Mouse (Mus musculus): Measurements from ENCODE around the gene Eef2kmt.
"Not testable (repeated sequence)": the region's sequence is repeated elsewhere in the genome, so short reads cannot be mapped to it uniquely, and the experiment has no call there.

Gene Eef2kmt

DNA sequence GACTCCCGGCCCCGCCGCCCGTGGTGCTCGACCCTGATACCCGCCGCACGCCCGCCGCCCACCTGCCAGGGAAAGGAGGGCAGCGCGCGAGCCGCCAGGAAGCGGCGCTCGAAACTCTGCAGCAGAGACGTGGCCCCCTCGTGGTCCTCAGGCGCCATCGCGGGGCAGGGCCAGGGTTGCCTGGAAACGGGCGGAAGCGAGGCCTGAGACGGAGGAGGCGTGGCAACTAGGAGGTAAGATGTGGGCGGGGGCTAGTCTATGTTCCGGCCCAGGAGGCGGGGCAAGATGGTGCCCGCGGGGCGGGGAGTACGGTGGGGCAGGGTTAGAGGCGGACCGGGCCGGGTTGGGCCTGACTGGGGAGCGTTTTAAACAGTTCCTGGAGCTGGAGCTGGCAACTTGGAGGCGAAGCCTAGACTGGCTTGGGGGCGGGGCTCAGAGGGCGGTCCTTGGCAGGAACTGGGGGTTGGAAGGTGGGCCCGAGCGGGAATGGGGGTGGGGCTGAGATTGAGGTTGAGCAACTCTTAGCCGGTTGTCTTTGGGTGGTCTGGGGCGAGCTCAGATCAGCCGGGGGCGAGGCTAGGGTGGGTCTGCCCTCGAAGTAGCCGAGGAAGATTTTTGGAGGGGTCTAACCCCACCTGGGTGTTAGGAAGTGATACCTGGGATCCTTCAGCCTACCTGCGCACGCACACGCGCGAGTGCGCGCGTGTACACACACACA lies at the start of gene Eef2kmt:
Gene Eef2kmt (minus strand): TSS at position 205 of the 718 bp plus-strand sequence.
- DNase-seq (ENCODE audit: low read depth, low spot score), result peak; percentile 95

DNA sequence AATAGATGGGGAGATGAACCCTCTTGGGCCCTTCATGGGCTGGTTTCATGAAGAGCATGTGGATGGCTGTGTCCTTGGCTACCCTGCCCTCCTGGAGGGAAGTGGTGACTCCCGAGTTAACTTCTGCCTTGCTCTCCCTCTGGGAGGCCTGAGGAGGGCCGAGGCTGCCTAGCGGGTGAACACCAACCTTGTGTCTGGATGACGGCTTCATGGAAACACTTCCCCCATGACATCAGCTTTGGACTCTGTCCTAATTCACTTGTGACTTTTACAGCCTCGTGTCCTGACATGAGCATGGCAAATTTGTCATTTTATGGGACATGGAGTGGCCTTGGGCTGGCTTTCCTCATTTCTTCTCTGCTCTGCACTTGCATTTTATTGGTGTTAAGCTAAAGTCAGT lies 39.5 kb upstream of the Eef2kmt start:
- no peak for DNase-seq (ENCODE audit: low read depth, low spot score)

DNA sequence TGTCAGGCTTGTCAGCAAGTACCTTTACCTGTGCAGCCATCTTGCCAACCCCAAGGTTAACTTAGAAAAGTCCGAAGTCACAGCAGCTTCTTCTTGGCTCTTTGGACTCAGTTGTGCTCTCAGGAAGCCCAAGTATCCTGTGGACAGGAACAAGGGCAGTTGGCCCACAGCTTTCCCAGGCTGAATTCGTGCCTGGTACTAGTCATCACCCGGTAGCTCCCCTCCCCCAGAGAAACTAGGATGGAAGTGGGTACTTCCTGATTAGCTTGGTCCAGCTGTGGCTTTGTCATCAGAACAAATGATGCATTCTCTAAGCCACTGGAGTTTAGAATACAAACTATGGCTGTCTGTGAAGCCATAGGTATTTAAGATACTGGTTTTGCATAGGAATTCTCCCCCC lies 29.6 kb upstream of the Eef2kmt start:
- no peak for DNase-seq (ENCODE audit: low read depth, low spot score)

DNA sequence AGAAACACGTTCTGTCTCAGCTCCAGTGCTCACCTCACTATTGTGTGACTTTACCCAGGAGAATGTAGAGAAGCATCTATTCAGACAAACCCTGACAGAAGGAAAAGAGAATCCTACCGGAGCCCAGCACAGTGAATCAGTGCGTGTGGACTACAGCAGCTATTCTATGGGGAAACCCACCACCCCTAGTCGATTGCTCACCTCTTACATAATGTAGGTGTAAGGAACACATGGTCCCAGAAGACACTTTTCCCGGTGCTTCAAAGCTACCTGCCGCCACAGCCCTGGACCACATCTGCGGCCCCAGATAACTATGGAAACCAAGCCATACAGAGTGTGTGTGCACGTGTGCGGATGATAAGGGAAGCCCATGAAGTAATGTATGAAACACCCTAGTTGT lies 26.9 kb upstream of the Eef2kmt start:
- no peak for DNase-seq (ENCODE audit: low read depth, low spot score)

DNA sequence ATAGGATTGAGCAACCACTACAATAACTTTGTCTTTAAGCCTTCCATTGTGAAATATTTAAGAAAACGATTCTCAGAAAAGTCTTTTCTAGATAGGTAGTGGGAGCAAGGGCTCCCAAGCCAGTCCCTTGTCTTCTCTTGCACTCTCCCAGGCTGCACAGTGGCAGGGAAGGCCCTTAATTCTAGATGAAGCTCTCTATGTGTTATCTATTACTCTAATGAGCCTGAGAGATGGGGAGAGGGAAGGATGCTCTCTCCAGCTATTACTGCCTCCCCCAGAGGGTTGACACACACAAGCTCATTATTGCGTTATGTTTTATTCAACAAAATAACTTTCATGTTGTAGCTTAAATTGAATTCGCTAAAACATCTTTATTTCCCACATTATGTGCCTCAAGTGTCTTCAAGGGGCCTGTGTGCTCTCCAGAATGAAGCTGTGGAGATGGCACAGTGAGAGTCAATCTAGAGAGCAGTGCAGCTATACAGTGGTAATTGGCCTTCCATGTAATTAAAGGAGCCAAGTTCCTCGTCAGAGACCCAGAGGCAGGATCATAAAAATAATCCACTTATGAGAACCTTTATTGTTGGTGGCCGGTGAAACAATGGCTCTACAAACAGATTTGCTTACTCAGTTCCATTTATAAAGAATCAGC lies 23.9 kb upstream of the Eef2kmt start:
- DNase-seq (ENCODE audit: low read depth, low spot score), result no peak

DNA sequence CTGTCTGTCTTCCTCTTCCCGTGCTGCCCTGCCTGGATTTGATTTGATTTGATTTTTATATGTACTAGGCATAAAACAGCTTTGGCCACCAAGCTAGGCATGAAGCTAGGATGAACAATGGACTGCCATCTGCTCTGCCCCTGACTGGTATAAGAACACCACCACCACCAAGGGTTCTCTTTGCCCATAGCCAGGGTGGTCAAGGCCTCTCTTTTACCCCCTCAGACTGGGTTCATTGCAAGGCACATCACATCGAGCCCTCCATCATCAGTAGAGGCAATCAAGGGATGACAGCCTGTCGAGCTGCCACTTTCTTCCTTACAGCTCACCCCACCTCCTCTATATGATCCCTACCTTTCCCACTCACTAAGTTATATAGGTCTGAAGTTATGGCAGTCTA lies 16.6 kb upstream of the Eef2kmt start:
- no peak for DNase-seq (ENCODE audit: low read depth, low spot score)

DNA sequence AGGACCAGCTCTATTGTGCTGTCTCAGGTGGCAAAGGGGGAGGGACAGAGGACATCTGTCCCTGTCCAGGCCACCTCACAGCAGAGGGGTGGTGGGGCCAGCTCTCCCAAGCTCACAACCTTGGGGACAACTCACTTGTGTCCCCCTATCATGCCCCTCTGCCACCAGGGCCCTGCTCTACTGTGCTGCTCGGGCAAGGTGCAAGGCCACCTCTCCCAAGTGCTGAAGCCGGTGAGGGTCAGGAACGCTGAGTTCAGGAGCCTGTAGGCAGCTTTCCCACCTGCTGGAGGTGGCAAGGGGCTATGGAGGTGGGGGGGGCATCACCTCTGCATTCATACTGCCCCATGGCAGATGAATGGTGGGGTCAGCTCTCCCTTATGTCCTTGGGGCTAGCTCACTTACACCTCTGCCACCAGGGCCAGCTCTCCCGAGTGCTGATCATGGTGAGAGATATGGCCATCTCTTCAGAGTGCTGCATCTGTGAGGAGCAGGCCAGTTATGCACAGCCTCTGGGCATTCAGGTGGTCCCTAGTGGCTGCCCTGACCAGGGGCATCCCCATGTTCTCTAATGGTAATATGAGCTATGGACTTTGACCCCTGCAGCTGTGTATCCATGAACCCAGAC lies 15.7 kb upstream of the Eef2kmt start:
- no peak for DNase-seq (ENCODE audit: low read depth, low spot score)

DNA sequence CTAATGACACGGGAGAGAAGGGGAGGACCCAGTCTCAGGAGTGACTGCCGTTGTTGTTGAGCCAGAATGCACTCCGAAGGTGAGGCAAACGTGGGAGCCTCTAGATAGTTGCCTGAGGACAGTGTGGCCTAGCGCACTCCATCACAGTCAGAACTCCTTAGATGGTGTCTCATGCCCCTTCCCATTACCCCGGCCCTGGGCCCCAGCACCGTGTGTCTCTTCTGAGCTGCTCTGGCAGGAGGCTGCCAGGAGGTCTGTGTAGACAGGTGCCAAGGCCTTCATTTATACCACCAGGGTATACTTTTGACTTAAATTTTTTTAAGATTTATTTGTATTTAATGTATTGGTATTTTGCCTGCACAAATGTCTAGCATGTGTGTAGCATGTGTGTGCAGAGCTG lies 8.1 kb upstream of the Eef2kmt start:
- DNase-seq (ENCODE audit: low read depth, low spot score), result no peak

DNA sequence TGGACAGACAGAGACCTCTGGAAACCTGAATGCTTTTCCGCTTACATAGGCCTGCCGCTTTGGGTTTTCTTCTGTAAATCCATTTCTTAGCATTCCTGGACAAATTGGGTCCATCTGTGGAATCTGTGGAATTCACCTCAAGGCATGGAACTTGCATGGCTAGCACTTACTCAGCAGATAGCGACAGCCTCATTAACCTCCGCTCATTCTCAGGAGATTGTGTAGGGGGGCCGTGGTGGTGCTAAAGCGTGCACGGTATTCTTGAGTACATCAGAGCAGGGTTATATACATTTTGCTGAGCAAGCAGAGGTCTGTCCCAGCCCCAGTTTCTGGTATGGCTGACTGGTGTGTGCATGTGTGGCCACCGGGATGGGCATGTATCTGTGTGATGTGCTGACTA lies 7.4 kb upstream of the Eef2kmt start:
- DNase-seq (ENCODE audit: low read depth, low spot score), result no peak

DNA sequence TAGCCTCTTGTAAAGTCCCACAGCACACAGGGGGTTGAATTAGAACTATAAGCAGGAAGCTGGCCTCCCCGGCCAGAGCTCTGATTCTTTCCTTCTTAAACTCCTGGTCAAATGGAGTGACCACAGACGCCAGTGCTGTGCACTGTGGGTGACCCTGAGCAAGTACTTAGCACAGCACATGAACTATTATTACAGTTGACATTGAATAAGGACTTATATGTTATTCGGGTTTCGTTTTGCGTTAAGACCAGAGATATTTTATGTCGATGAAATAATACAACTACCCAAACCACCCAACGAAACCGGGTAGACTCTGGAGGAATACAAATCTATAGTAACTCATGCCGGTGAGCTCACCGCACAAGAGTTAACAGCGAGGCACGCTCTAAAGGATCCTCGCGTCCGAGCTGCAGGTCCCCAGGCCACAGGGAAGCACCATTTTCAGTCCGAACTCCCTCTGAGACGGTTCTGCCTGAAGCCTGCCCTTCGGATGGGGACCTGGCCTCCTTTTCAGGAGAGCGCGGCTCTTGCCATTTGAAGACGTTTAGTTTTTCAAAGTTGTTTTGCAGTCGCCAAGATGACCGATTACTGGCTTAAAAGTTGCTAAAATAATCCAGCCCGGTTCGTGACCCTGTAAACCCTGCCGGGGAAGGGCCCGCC lies 572 bp downstream of the Eef2kmt start:
- DNase-seq (ENCODE audit: low read depth, low spot score), result no peak

DNA sequence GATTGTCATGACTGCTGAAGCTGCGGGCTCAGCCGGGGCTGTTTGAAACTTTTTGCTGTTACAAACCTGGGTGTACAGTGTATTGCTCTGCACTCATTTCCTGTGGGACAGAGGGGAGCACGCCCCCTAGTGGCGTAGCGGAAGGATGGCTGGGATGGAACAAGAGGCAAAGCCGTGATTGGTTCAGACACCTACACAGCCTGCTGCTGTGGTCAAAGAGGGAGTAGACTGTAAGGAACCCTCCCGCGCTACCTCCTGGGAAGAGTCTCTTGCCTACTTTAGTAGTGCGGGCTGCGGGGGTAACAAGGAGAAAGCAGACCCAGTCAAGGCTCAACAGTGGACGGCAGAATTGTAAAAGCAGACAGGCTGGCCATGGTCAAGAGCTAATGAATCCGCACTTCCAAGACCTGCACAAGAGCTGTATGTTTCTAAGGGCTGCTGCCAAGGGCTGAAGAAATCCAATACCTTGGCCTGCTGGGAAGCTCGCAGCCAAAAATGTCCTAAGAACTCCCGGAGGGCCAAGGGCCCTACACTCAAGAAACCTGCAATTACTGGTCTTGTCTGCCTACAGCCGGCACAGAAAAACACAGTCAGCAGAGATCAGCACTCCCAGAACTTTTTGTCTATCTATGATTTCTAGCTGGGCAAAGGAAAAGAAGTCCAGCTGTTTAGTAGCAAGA lies 1.3 kb downstream of the Eef2kmt start:
- DNase-seq (ENCODE audit: low read depth, low spot score), result peak; percentile 43

DNA sequence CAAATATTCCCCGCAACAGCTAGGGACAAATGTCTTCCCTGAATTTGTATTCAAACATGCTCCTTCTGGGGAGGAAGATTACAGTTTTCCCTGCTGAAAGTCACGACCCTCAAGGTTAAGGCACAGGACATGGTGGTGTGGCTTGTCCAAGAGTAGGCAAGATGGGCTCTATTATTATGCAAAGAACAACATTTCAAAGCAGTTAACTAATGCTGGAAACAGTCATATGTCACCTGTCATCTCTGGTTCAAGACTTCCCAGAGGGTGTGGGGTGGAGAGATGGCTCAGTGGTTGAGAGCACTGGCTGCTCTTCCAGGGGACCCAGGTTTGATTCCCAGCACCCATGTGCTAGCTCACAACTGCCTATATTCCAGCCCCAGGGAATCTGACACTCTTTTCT lies 3.5 kb downstream of the Eef2kmt start:
- DNase-seq (ENCODE audit: low read depth, low spot score), result no peak

DNA sequence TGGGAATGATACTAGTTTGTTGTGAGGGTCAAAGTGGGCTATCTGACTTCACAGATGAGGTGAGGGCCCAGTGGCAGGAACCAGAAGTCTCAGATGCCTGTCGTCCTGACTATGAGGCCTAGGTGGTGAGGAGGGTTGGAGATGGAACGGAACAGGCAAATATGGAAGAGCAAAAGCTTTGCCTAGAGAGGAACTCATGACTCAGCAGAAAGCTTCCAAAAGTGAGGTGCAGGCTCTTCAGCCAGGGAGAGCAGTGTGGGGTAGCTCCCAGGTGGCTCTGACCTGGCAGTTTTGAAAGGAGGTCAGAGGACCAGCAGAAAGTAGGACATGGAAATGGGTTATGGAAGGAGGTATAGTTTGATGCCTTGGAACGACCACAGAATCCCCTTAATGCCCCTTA lies 4.9 kb downstream of the Eef2kmt start:
- DNase-seq (ENCODE audit: low read depth, low spot score), result no peak

DNA sequence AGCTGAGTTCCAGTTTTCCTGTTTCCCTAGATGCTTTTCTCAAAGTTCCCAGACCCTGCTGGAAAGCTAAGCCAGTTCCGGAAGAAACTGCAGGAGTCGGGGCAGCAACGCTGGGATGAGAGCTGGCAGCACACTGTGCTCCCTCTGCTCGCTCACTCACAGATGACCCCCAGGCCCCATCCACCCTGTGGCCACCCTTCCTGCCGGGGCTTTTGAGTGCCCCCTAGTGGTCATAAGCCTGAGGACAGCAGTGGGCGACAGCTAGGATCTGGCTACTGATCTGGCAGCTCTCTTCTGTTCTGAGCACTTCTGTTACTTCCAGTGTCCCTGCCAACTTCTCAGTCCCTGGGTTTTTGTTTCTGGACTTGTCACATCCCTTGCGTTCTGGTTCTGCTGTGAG lies 11.4 kb downstream of the Eef2kmt start:
- no peak for DNase-seq (ENCODE audit: low read depth, low spot score)

DNA sequence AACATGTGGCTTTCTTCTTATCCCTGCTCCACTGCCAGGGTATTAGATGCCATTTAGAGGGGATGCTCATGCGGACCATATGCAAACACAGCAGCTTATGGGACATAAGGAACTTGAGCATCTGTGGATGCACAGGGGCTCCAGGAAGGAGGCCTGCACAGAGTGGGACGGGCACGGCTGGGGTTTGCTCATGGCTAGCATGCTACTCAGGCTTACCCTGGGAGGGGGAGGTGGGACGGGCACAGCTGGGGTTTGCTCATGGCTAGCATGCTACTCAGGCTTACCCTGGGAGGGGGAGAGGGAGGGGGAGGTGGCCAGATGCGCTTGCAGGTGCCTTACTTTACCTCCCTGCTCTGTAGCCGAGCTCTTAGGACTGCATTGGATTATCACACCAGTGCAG lies 12.9 kb downstream of the Eef2kmt start:
- DNase-seq (ENCODE audit: low read depth, low spot score), result no peak

DNA sequence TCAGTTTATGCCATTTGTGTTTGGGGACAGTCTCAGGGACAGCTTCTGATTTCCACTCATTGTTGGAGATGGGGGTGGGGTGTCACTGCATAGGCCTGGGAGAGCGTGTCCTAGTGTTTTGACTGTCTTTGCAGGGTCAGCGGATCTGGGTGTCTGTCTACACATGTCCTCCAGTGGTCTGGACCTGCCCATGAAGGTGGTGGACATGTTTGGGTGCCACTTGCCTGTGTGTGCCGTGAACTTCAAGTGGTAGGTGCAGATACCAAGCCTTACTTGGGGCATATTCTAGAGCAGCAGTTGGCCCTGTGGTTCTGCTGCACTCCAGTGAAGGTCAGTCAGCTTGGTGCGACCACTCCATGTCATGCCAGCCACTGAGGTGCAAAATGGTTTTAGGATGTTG lies 13.4 kb downstream of the Eef2kmt start:
- DNase-seq (ENCODE audit: low read depth, low spot score), result no peak

DNA sequence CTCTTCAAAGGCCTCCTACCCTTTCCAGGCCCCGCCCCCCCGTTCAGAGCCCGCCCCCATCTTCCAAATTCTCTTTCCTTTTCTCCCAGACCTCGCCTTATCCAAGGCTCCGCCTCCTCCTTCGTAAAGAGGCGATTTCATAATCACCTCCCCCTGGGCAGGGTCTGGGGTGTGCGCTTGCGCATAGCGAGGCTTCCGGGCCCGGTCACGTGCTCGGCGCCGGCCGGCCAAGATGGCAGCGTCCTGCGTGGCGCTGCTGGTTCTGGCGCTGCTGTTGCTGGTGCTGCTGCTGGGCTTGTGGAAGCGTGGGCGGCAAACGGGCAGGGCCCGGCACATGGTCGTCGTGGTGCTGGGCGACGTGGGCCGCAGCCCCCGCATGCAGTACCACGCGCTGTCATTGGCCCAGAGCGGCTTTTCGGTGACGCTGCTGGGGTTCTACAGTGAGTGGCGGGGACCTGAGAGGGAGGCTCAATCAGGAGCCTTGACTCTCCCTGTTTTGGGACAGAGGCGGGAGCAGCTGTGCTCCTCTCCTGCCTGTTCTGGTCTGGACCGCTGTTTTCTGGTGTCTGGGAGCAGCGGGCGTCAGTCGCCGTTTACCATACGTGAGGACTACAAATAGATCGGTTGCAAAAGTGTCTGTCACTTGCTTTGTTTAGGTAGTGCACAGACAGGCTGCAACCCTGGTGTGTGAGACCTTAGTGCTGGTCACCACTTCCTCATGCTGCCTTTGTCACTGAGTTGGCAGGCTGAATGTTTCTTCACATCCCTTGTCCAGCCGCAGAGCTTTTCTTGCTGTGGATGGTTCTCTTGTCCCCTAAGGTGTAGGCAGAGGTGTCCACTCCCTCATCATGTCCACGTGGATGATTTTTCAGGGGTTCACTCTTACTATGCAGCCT lies 22.1 kb downstream of the Eef2kmt start, which contains the start of gene Alg1:
Gene Alg1 (plus strand): TSS at position 204 of the 896 bp plus-strand sequence.
- DNase-seq (ENCODE audit: low read depth, low spot score), result peak; percentile 84

DNA sequence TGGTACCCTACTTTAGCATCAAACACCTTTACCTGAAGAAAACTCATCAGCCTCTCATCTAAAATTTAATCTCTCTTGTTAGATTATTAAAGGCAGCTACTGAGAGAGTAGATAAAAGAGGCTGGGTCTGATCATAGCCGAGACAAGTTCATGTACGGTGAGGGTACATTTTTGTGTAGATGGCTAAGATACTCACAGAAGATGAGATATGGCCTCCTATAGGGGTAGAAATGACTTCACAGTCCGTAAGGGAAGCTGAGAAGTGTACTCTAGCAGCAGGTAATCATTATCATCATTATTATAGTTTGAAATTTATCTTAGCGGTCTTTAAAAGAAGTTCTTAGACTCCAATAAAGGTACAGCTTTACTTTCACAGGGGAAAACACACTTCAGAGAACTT lies 22.8 kb downstream of the Eef2kmt start:
- DNase-seq (ENCODE audit: low read depth, low spot score), result no peak

DNA sequence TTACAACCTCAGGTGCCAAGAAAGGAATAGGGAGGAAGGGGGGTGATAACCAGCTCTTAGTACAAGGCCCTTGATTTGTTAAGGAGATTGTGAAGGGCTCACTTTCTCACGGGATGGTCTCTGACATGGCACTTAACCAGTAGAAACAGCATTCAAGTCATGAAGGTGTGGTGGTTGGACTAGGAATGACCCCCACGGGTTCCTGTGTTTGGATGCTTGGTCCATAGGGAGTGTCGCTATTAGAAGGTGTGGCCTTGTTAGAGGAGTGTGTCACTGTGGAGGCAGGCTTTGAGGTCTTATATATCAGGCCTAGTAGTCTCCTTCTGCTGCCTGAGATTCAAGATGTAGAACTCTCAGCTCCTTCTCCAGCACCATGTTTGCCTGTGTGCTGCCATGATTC lies 27.7 kb downstream of the Eef2kmt start:
- not testable (repeated sequence) for DNase-seq (ENCODE audit: low read depth, low spot score)

DNA sequence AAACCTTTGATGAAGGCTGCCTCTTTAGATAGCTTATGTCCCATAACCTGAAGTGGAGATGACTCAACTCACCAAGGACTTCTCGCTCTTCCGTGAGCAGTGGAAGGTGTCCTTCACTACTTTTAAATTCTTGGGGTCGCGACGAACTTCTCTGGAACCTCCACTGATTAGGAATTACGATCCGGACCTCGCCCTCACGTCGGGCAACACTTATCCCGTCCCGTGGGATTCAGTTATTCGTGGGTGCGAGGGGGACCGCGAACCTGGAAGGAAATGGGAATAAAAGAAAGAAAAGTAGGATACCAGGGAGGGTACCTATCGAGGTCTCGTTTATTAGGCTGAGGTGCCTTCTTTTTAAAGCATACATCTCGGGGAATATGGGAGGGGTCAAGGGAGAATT lies 28.3 kb downstream of the Eef2kmt start:
- DNase-seq (ENCODE audit: low read depth, low spot score), result not testable (repeated sequence)

DNA sequence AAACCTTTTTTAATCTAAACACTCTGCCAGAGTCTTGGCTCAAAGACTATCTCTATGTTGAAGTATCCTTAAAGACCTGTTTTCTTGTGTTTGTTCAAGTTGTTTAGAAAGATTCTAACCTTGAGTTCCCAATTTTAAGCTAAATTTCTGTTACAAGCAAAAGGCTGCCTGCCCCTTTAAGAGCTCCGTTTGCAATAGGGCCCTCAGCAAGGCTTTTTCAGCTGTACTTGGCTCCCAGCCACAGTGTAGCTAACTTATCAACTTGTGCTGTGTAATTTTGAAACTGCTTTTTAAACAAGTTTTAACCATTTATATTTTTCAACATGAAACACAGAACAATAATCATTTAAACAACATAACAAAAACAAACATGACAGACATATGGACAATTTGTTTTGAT lies 29.2 kb downstream of the Eef2kmt start:
- not testable (repeated sequence) for DNase-seq (ENCODE audit: low read depth, low spot score)
